In the genomic region with DNA sequence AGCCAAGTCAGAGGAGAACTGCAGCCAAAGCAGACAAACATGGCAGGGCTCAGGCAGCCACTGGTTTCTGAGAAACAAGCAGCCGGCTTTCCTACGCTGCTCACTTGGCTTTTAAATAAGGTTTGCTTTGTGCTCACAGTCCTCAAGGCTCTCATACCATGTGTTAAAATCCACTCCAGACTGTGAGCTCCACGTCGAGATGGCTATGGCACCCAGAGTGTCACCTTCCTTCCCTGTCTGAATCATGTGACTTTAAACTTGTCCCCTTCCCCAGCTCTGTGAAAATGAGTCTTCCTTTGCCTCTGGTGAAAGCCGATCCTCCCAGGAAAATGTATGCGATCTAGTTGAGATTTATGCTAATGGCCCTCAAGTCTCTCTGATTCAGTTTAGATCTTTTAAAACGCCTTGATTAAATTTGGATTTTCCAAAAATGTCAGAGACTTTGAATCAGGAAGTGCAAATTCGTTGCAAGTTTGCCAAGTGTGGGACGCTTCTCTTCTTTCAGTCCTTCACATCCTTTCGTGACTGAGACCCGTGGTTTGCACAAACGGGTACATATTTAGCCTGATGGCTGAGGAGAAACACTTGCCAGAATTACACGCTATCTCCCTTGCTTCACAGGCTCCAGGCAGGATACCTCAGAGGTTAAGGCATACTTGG, we compare ENCODE assay signal across 10 mouse cellular contexts. TPM values are rescaled to one million over a fixed set of nuclear protein-coding genes. Genes with fewer than 3 reads are reported as not detected.
A peak's percentile ranks its signal among the peaks of the same experiment; 100 is the strongest.
DNase-seq lines count a peak whose midpoint lies in the region; ATAC-seq lines count a peak whose summit lies in the region.
"Had no signal": no experiment of that assay in that cellular context is flagged by ENCODE, and none has a peak within 500 bp of the region (broad histone marks: within the 10 kb centered on the region; RNA-seq: fewer than 3 reads in every experiment).

No protein-coding gene starts in this region.

- H3K4me1 ChIP-seq in embryonic facial prominence, embryonic 13.5 days: peaks cover 27% of the 10 kb centered on the region

- DNase-seq in layer of hippocampus, adult 18-20 months (ENCODE audit: low spot score in 2 of 2): peak; percentile 28 to 61
- DNase-seq in layer of hippocampus, adult 9-10 months (ENCODE audit: low spot score): no peak
- peak; percentile 25 to 37 for DNase-seq in frontal cortex, postnatal 25 days (ENCODE audit: low spot score in 2 of 2)
- DNase-seq in right cerebral cortex, postnatal 14 days: peak; percentile 31
- no peak for DNase-seq in urinary bladder, postnatal 14 days (ENCODE audit: low spot score)
- no peak for DNase-seq in embryo, embryonic 10.5 days (ENCODE audit: low spot score)

- H3K9ac ChIP-seq in embryonic facial prominence, embryonic 13.5 days: peak overlapping the region; percentile 36; the same call in 1 of the 2 replicates
- H3K9ac ChIP-seq: stomach, embryonic 15.5 days had no signal

- H3K27ac ChIP-seq in embryonic facial prominence, embryonic 13.5 days: peak overlapping the region; percentile 60
- H3K27ac ChIP-seq: hindbrain, embryonic 10.5 days; stomach, embryonic 15.5 days had no signal

- H3K9me3 ChIP-seq in embryonic facial prominence, embryonic 13.5 days: no peaks in the 10 kb centered on the region
- H3K9me3 ChIP-seq: hindbrain, embryonic 10.5 days; stomach, embryonic 15.5 days had no signal

- WGBS in embryonic facial prominence, embryonic 13.5 days: 30% methylated on average over 13 of the region's 13 CpGs

- H3K4me3 ChIP-seq in embryonic facial prominence, embryonic 13.5 days: no peak overlapping the region
- H3K4me3 ChIP-seq: hindbrain, embryonic 10.5 days; stomach, embryonic 15.5 days had no signal

- no peak for ATAC-seq in embryonic facial prominence, embryonic 13.5 days (ENCODE audit: insufficient number of reproducible peaks, insufficient read depth, low FRiP score, low TSS enrichment, low read depth)

- H3K27me3 ChIP-seq in embryonic facial prominence, embryonic 13.5 days: no peaks in the 10 kb centered on the region
- H3K27me3 ChIP-seq: stomach, embryonic 15.5 days had no signal

- H3K36me3 ChIP-seq in embryonic facial prominence, embryonic 13.5 days: no peaks in the 10 kb centered on the region
- H3K36me3 ChIP-seq: hindbrain, embryonic 10.5 days; stomach, embryonic 15.5 days had no signal

- peak overlapping the region; percentile 41 for H3K4me2 ChIP-seq in embryonic facial prominence, embryonic 13.5 days
- H3K4me2 ChIP-seq: stomach, embryonic 15.5 days had no signal

RNA-seq across cellular contexts. Expression of gene Lyzl4, which starts 41.6 kb away (rescaled TPM):
- 1 to 10 TPM in 1 of 2 experiments, under 1 TPM in 1; 0.86 to 1.0 TPM for total RNA-seq in layer of hippocampus, adult 18-20 months (2021)
- polyA plus RNA-seq in embryonic facial prominence, embryonic 13.5 days (2015; fragmentation: Nextera tagmentation; extraction: Ambion mirVana): 0.28 and 0.34 TPM in 2 replicates
- total RNA-seq: granulocyte monocyte progenitor cell, adult 5-6 weeks had no signal
- polyA plus RNA-seq: hindbrain, embryonic 10.5 days had no signal

RNA-seq across cellular contexts. Expression of gene Vipr1, which starts 42.2 kb away (rescaled TPM):
- total RNA-seq in layer of hippocampus, adult 18-20 months (2021): 10 to 100 TPM; 16.5 to 20.6 TPM
- polyA plus RNA-seq in embryonic facial prominence, embryonic 13.5 days (2015; fragmentation: Nextera tagmentation; extraction: Ambion mirVana): 0.67 TPM in 2 replicates
- total RNA-seq: granulocyte monocyte progenitor cell, adult 5-6 weeks had no signal

Comparison
In these comparisons a context has a peak if more than half of its experiments do, and no peak if none do; other contexts are left out.
1. DNase-seq: peak in layer of hippocampus, adult 18-20 months (2 of 2), frontal cortex, postnatal 25 days (2 of 2) and right cerebral cortex, postnatal 14 days (single experiment); none in layer of hippocampus, adult 9-10 months (single experiment), urinary bladder, postnatal 14 days (single experiment) and embryo, embryonic 10.5 days (single experiment).